Mouse (Mus musculus): ENCODE results near the gene Gm20605.
"Not testable (repeated sequence)": the region's sequence is repeated elsewhere in the genome, so short reads cannot be mapped to it uniquely, and the experiment has no call there.

Gene Gm20605

GRCm38 (mm10) chr5:137613550-137613949 is 15.4 kb upstream of the Gm20605 start, which contains the start of gene Pcolce:
TSS of gene Pcolce (minus strand) at chr5:137613784.
- DNase-seq: peak in 1 of 2 experiments; percentile 24

GRCm38 (mm10) chr5:137614921-137615320 is 14.1 kb upstream of the Gm20605 start:
- not testable (repeated sequence) for DNase-seq

GRCm38 (mm10) chr5:137615347-137615746 is 13.6 kb upstream of the Gm20605 start:
- no peak for DNase-seq

- no peak for DNase-seq
These were observed 4.9 kb upstream of the Gm20605 start for GRCm38 (mm10) chr5:137623937-137624530.

GRCm38 (mm10) chr5:137627991-137628390 is 984 bp upstream of the Gm20605 start:
- peak in 1 of 2 experiments; percentile 47 for DNase-seq

GRCm38 (mm10) chr5:137629306-137629721 is 339 bp downstream of the Gm20605 start:
- peak; percentile 85 for DNase-seq

GRCm38 (mm10) chr5:137629906-137630545 is 1.1 kb downstream of the Gm20605 start:
- DNase-seq: peak; percentile 68 to 81

- DNase-seq: peak; percentile 54 to 80
These were observed 1.6 kb downstream of the Gm20605 start for GRCm38 (mm10) chr5:137630602-137631001.

- DNase-seq: peak in 1 of 2 experiments; percentile 53
These were observed 2.2 kb downstream of the Gm20605 start for GRCm38 (mm10) chr5:137631171-137631570.

- DNase-seq: no peak
These were observed 2.6 kb downstream of the Gm20605 start for GRCm38 (mm10) chr5:137631591-137631990.

- DNase-seq: peak in 1 of 2 experiments; percentile 57
These were observed 4.6 kb downstream of the Gm20605 start for GRCm38 (mm10) chr5:137633397-137634084.

- no peak for DNase-seq
These were observed 10.5 kb downstream of the Gm20605 start for GRCm38 (mm10) chr5:137639472-137639871.

- peak in 1 of 2 experiments; percentile 79 for DNase-seq
These were observed 12.1 kb downstream of the Gm20605 start, which contains the start of gene Sap25 for GRCm38 (mm10) chr5:137641054-137641453. TSS of gene Sap25 (plus strand) at chr5:137641334.

GRCm38 (mm10) chr5:137642886-137643285 is 13.9 kb downstream of the Gm20605 start:
- DNase-seq: no peak

- no peak for DNase-seq
These were observed 15.5 kb downstream of the Gm20605 start for GRCm38 (mm10) chr5:137644484-137644883.

- DNase-seq: peak in 1 of 2 experiments; percentile 55
These were observed 16.2 kb downstream of the Gm20605 start for GRCm38 (mm10) chr5:137645091-137645651.

GRCm38 (mm10) chr5:137645652-137646091 is 16.7 kb downstream of the Gm20605 start, which contains the start of gene Irs3:
TSS of gene Irs3 (minus strand) at chr5:137645714.
- DNase-seq: peak; percentile 50 to 57

GRCm38 (mm10) chr5:137647827-137648601 is 19.0 kb downstream of the Gm20605 start:
- DNase-seq: no peak

- no peak for DNase-seq
These were observed 20.3 kb downstream of the Gm20605 start for GRCm38 (mm10) chr5:137649251-137649650.

- no peak for DNase-seq
These were observed 20.9 kb downstream of the Gm20605 start for GRCm38 (mm10) chr5:137649669-137650571.

- DNase-seq: peak; percentile 82 to 88
These were observed 23.5 kb downstream of the Gm20605 start for GRCm38 (mm10) chr5:137652474-137652873.
